Mouse (Mus musculus) liver, embryonic 16.5 days (tissue): Measurements from ENCODE around the gene Nadk. TPM values are rescaled to one million over a fixed set of nuclear protein-coding genes. Genes with fewer than 3 reads are reported as not detected.

Experiments
- ATAC-seq: fragments of 200-750 bp; cut with Nextera tagmentation; 2 replicates; pipeline ENCODE4 v1.8.0; 2017; ENCODE audit warnings: low read depth, mild to moderate bottlenecking, moderate number of reproducible peaks, moderate library complexity
- H3K27ac ChIP-seq: fragments of 300-500 bp; sonication (generic); 2 replicates; pipeline ENCODE4 v1.5.1; 2014; ENCODE audit warnings: mild to moderate bottlenecking, low read length
- H3K27me3 ChIP-seq: fragments of 300-500 bp; sonication (generic); 2 replicates; pipeline ENCODE4 v1.6.1; 2014; ENCODE audit warnings: low read depth, low read length, mixed read lengths; ENCODE audit not compliant: control insufficient read depth, insufficient read depth
- H3K36me3 ChIP-seq: fragments of 300-500 bp; sonication (generic); 2 replicates; pipeline ENCODE4 v1.6.1; 2014; ENCODE audit warnings: mild to moderate bottlenecking; ENCODE audit not compliant: control insufficient read depth, insufficient read depth
- H3K4me1 ChIP-seq: fragments of 300-500 bp; sonication (generic); 2 replicates; pipeline ENCODE4 v1.6.1; 2014; ENCODE audit warnings: low read depth, low read length, mixed read lengths; ENCODE audit not compliant: control insufficient read depth
- H3K4me2 ChIP-seq: fragments of 300-500 bp; sonication (generic); 2 replicates; pipeline ENCODE4 v1.6.1; 2014; ENCODE audit warnings: low read depth, low read length, mixed read lengths
- H3K4me3 ChIP-seq: fragments of 300-500 bp; sonication (generic); 2 replicates; pipeline ENCODE4 v1.5.1; 2014; ENCODE audit warnings: low read depth, mild to moderate bottlenecking, low read length
- H3K9ac ChIP-seq: fragments of 300-500 bp; sonication (generic); 2 replicates; pipeline ENCODE4 v1.6.1; 2014; ENCODE audit warnings: low read depth, low read length
- H3K9me3 ChIP-seq: fragments of 300-500 bp; sonication (generic); replicated peaks from 2 replicates; pipeline ENCODE4 v1.6.1; 2016; ENCODE audit warnings: low read length; ENCODE audit not compliant: control insufficient read depth
- WGBS: fragments of 180-500 bp; shearing (Covaris S2); extraction: QIAGEN DNeasy Blood & Tissue Kit; methylation state at CpG from one replicate; pipeline ENCODE4 v1.1.7; 2014; ENCODE audit not compliant: insufficient replicate concordance; 5-methylcytosine and 5-hydroxymethylcytosine counted together
- polyA plus RNA-seq: library from polyadenylated mRNA; unstranded; fragments of >200 nt; fragmentation: Nextera tagmentation; extraction: Ambion mirVana; gene quantifications from 2 replicates; pipeline ENCODE4 v1.2.1, GENCODE M21; 2015

Gene Nadk
- polyA plus RNA-seq, 1 experiment from 2014 or later: 42.9 TPM

- Histone ChIP-seq H3K27me3 (no peaks in the 10 kb centered on the region), H3K9me3 (no peaks in the 10 kb centered on the region), H3K4me1 (peaks cover 19% of the 10 kb centered on the region), H3K4me3 (no peak overlapping the region), H3K4me2 (no peak overlapping the region), H3K36me3 (no peaks in the 10 kb centered on the region; the same call in none of the 2 replicates), H3K27ac (no peak overlapping the region), H3K9ac (no peak overlapping the region)
- ATAC-seq: no peak
- 73% methylated on average over 8 of the region's 8 CpGs for WGBS
Observed at GRCm38 (mm10) chr4:155575521-155575920, 13.3 kb downstream of the Nadk start.

DNA sequence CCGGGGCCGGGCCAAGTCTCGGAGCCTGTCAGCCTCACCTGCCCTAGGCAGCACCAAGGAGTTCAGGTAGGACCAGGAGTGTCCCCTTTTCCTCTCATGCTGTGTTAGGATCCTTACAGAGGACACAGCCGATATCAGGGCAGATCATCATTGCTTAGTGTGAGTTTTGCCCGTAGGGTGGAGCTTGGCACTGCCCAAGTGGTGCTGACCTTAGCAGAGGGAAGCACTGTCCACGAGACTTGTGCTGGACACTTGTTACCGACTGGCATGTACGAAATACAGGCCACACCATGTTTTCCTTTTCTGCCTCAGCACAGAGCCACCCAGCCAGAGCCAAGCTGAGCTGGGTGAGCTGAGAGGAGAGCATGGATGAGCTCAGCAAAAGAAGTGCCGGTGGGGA is 15.0 kb downstream of the Nadk start:
- Histone ChIP-seq H3K9ac (no peak overlapping the region), H3K36me3 (no peaks in the 10 kb centered on the region; the same call in none of the 2 replicates), H3K27me3 (no peaks in the 10 kb centered on the region), H3K27ac (no peak overlapping the region), H3K4me2 (no peak overlapping the region), H3K4me1 (peaks cover 12% of the 10 kb centered on the region), H3K9me3 (no peaks in the 10 kb centered on the region), H3K4me3 (no peak overlapping the region)
- WGBS: 78% methylated on average over 9 of the region's 9 CpGs
- no peak for ATAC-seq

DNA sequence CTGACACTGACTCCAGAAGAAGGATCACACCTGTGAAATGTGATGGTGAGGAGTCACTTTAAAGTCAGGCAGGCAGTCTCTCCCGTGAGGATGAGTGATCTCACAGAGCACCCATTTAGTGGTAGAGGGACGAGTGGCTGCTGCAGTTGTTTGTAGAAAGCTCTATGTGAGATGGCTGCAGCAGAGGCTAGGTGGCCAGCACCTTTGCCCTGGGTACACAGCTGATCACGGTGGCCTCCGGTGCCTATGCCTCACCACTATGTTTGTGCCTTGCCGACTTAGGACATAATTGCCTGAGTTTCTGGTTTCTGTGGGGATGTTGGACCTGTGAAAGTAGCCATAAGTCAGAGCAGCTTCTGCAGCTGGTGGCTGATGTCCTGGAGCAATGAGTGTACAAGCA is 15.6 kb downstream of the Nadk start:
- H3K4me3 ChIP-seq: no peak overlapping the region
- no peaks in the 10 kb centered on the region; the same call in none of the 2 replicates for H3K36me3 ChIP-seq
- peaks cover 12% of the 10 kb centered on the region for H3K4me1 ChIP-seq
- no peak overlapping the region for H3K27ac ChIP-seq
- no peak overlapping the region for H3K9ac ChIP-seq
- WGBS: 63% methylated on average over 5 of the region's 5 CpGs
- no peak overlapping the region for H3K4me2 ChIP-seq
- peak; percentile 30; the same call in 1 of the 2 replicates for ATAC-seq
- H3K9me3 ChIP-seq: no peaks in the 10 kb centered on the region
- no peaks in the 10 kb centered on the region for H3K27me3 ChIP-seq

DNA sequence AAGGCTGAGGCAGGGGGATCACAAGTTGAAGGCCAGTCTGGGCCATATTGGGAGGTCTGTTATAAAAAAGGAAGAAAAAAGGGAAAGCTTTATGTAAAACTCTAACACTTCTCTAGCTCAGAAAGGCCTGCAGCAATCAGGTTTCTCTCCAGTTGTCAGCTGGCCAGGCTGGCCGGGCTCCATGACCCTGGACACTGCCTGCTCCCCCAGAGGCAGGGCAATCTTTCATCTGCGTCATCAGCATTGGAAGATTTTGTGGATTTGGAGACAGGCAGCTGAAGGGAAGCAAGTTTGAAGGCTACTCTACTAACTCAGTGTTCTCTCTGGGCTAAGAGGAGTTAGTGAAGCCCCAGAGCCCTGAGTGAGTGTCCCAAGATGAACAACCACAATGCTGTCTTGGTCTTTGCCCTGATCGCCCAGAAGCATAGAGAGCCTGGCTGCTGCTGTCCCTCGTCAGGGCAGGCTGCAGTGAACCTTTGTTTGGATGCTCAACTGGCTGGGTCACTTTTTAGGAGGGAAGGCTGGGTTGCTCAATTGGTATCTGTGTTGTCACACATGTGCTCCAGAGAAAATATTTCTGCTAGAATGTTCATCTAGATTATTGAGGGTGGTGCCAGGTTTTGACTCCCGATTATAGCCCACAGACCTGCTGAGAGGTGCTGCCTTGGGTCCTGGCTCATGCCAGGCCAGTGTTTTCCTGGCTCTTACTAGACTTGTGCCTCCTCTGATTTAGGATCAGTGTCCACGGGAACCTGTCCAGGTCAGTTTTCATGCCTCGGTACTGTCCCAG is 16.4 kb downstream of the Nadk start:
- Histone ChIP-seq H3K9ac (no peak overlapping the region), H3K4me3 (no peak overlapping the region), H3K27me3 (no peaks in the 10 kb centered on the region), H3K4me2 (no peak overlapping the region), H3K9me3 (no peaks in the 10 kb centered on the region), H3K36me3 (peaks cover 4% of the 10 kb centered on the region), H3K4me1 (peaks cover 12% of the 10 kb centered on the region), H3K27ac (peak overlapping the region; percentile 46)
- 64% methylated on average over 7 of the region's 7 CpGs for WGBS
- 0 out of 2 replicates have a peak, but pooled peaks have one; percentile 31 for ATAC-seq

DNA sequence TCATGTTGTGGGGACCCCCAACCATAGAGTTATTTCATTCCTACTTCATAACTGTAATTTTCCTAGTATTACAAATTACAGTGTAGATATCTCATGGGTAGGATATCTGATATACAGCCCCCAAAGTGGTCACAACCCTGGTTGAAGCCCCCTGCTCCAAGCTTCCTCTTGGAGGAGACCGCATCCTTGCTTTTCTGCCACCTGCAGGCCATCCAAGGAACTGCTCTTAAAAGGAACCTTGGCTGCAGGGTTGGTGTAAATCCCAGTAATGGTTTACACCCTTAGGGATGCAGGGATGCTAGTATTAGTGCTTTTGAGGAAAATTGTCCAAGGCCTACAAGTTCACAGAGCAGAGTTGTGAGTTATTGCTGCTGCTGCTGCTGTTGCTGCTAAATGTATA is 18.2 kb downstream of the Nadk start:
- H3K36me3 ChIP-seq: peaks cover 13% of the 10 kb centered on the region
- ATAC-seq: no peak
- WGBS: 22% methylated on average over 1 of the region's 1 CpGs
- peaks cover 12% of the 10 kb centered on the region for H3K4me1 ChIP-seq
- H3K4me3 ChIP-seq: no peak overlapping the region
- no peaks in the 10 kb centered on the region for H3K9me3 ChIP-seq
- no peaks in the 10 kb centered on the region for H3K27me3 ChIP-seq
- no peak overlapping the region for H3K4me2 ChIP-seq
- H3K9ac ChIP-seq: no peak overlapping the region
- H3K27ac ChIP-seq: no peak overlapping the region

DNA sequence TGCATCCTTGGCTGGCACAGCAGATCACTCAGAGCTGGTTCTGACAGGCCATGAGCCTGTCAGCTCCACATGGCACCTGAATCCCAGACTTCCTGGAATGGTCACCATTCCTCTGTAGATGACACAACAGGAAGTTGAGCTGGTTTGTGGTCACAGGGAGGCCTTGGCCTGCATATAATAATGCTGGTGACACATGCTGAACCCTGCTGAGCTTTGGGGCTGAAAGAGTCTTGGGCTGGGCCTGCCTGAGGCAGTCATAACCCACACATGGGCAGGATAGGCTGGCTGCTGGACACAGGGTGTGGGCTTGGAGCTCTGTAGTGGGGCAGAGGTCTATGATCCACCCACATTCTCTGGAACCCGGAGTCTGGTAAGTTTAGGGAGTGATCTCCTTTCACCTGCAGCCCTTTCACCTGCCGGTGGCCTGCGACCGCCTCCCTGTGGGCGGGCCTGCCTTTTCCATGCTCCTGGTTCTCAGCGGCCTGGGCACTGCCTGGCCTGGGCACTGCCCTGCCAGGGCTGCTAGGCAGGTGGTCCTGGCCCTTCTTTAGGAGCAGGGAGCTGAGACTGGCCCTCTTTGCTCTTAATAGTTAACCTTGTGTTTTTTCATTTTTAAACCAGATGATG is 20.2 kb downstream of the Nadk start:
- WGBS: 87% methylated on average over 6 of the region's 6 CpGs
- Histone ChIP-seq H3K36me3 (peaks cover 17% of the 10 kb centered on the region), H3K4me1 (peaks cover 9% of the 10 kb centered on the region), H3K9me3 (no peaks in the 10 kb centered on the region), H3K9ac (no peak overlapping the region), H3K27me3 (no peaks in the 10 kb centered on the region), H3K4me2 (no peak overlapping the region), H3K27ac (no peak overlapping the region), H3K4me3 (no peak overlapping the region)
- no peak for ATAC-seq

GRCm38 (mm10) chr4:155589356-155589755 is 27.2 kb downstream of the Nadk start:
- Histone ChIP-seq H3K27me3 (no peaks in the 10 kb centered on the region), H3K9me3 (no peaks in the 10 kb centered on the region), H3K36me3 (peaks cover 10% of the 10 kb centered on the region), H3K4me3 (no peak overlapping the region), H3K27ac (no peak overlapping the region), H3K4me1 (no peaks in the 10 kb centered on the region), H3K4me2 (no peak overlapping the region), H3K9ac (no peak overlapping the region)
- ATAC-seq: no peak
- WGBS: 74% methylated on average over 5 of the region's 5 CpGs

DNA sequence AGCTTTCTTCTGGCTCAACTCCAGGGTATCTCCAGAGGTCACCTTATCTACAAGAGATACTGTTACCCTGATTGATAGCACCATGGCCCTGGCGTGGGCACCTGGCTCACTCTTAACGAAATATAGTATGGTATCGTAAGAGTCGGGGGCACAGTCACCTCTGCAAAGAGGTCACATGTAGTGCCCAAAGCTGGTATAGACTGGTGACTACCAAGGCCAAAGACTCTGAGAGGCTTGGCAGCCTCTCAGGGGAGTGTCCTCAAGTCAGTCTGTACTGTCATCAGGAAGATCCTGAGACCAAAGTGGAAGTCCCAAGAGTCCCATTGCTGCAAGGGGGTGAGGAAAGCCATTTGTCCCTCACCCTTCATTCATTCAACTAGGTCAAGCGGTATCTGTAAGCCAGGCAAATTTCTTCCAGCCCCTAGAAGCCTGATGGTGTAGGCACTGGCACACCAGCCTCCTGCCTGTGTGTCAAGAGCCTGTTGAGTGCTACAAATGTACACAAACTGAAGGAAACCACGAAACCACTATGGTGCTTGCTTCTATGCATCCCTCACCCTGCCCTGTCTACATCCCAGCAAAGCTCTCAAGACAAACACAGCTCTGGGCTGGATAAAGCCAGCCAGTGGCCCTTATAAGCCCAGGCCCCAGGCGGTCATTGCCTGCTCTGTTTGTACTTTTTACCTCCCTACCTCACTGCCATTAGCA is 29.0 kb downstream of the Nadk start:
- ATAC-seq: no peak
- Histone ChIP-seq H3K36me3 (peaks cover 4% of the 10 kb centered on the region), H3K9me3 (no peaks in the 10 kb centered on the region), H3K9ac (no peak overlapping the region), H3K27me3 (no peaks in the 10 kb centered on the region), H3K4me1 (peaks cover 1% of the 10 kb centered on the region), H3K27ac (no peak overlapping the region), H3K4me3 (no peak overlapping the region), H3K4me2 (no peak overlapping the region)
- WGBS: 54% methylated on average over 7 of the region's 7 CpGs

DNA sequence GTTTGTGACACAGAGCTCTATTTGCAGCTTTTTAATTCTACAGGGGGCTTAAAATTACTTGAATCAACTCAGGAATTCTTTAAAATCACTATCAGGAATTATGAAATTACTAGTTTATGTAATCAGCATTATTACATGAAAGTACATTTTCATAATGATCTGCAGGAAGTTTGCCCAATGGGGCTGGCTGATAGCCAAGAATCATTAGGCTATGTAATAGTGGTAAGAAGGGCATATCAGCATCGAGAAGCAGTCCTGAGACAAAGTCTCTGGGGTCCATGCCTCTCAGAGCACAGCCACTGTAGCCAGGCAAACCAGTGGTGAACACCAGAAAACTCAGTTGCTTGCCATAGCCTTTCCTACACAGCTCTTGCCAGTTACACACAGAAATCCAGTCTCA is 31.6 kb downstream of the Nadk start:
- no peaks in the 10 kb centered on the region for H3K27me3 ChIP-seq
- H3K4me2 ChIP-seq: no peak overlapping the region
- H3K4me3 ChIP-seq: no peak overlapping the region
- ATAC-seq: no peak
- H3K27ac ChIP-seq: no peak overlapping the region
- WGBS: 28% methylated on average over 1 of the region's 1 CpGs
- H3K36me3 ChIP-seq: no peaks in the 10 kb centered on the region; the same call in 1 of the 2 replicates
- H3K4me1 ChIP-seq: peaks cover 15% of the 10 kb centered on the region
- no peaks in the 10 kb centered on the region for H3K9me3 ChIP-seq
- H3K9ac ChIP-seq: no peak overlapping the region
